Mouse (Mus musculus) neutrophil, adult 83 days (primary cell): ENCODE data around the gene Rapgef4. TPM values are rescaled to one million over a fixed set of nuclear protein-coding genes. Genes with fewer than 3 reads are reported as not detected.

ENCODE experiments used
- total RNA-seq, 2 experiments: library from RNA; stranded (reverse); gene quantifications; one replicate each; pipeline ENCODE4 v1.2.4; 2023

Rapgef4 gene
- total RNA-seq, result 1 to 10 TPM; 1.4 to 1.6 TPM

DNA sequence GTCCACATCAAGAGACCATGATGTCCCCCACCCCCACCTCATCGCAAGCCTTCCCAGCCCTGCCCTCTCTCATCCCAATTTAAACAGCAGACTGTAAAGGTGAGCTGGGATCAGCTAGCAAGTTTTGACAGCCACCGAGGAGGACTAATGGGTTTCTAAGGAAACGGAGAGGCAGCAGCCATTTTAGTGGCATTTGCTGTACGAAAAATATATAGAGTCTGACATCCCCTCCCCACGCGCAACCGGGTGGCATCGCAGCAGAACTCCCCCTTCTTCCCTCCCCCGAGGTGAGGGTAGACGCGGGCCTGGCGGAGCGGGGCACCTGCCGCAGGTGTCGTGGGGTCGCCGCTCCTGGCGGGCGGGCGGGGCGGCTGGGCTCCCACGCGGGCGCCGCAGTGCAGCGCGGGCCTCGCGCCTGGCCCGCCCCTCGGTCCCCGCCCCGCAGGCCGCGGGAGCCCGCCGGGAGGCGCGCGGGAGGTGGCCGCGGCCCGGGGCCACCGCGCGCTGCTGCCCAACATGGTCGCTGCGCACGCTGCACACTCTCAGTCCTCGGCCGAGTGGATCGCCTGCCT, at the start of gene Rapgef4:
Gene Rapgef4 (plus strand): TSS at position 470 of the 572 bp plus-strand sequence.

DNA sequence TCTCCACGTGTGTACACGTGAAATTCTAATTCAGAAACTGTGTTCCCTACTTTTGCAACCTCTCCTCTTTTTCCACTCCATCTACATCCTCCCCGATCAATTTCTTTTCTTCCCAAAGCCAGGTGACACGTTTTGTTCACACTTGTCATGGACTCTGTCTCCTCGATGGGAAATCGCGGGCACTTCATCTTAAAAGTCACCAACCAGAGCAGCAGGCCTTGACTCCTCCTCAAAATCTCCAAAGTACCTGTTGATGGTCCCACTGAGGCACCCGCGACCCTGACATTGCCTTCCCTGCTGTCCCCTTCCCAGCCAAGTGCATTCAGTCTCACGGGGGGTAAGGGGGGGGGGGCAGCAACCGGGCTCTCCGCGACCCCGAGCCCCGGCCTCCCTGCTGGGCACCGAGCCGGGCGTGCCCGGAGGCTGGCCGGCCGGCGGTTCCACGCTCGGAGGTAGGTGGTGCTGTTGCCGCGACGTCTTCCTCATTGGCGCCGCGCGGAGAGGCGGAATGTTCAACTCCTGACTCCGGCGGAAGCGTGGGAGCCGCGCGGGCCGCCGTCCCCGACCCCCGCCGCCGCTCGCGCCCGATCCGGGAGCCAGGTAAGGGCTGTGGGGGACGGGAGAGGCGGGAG, 304.3 kb downstream of the Rapgef4 start, which contains the start of gene Map3k20:
Gene Map3k20 (plus strand): TSS at position 382 of the 632 bp plus-strand sequence.

Other genes starting within 250 kb of the Rapgef4 start
- 10 to 100 TPM; 23.4 to 26.0 TPM for gene Itga6, start 235.6 kb upstream of the Rapgef4 start, total RNA-seq
- gene Pdk1, start 108.0 kb upstream of the Rapgef4 start, total RNA-seq, result 1 to 10 TPM; 7.3 to 7.9 TPM